Mouse (Mus musculus) spleen, adult 2 months (tissue): ENCODE measurements around the gene Cul3.

ENCODE experiments used
- CTCF ChIP-seq: fragments of 200-500 bp; IDR thresholded peaks from 2 replicates; pipeline ENCODE4 v1.5.1; 2011; ENCODE audit warnings: mild to moderate bottlenecking, inconsistent platforms; ENCODE audit not compliant: insufficient read depth, insufficient read length, insufficient replicate concordance; ENCODE audit errors: extremely low read depth
- POLR2A ChIP-seq: fragments of 200-500 bp; IDR thresholded peaks from 2 replicates; pipeline ENCODE4 v1.6.1; 2011; ENCODE audit warnings: low read depth, low read length, inconsistent platforms

GRCm38 (mm10) chr1:80362400-80362799 lies 22.1 kb upstream of the Cul3 start:
- TF ChIP-seq POLR2A = no peak
- no peak for TF ChIP-seq CTCF
